ENCODE assay signal across 11 mouse cellular contexts in the genomic region with DNA sequence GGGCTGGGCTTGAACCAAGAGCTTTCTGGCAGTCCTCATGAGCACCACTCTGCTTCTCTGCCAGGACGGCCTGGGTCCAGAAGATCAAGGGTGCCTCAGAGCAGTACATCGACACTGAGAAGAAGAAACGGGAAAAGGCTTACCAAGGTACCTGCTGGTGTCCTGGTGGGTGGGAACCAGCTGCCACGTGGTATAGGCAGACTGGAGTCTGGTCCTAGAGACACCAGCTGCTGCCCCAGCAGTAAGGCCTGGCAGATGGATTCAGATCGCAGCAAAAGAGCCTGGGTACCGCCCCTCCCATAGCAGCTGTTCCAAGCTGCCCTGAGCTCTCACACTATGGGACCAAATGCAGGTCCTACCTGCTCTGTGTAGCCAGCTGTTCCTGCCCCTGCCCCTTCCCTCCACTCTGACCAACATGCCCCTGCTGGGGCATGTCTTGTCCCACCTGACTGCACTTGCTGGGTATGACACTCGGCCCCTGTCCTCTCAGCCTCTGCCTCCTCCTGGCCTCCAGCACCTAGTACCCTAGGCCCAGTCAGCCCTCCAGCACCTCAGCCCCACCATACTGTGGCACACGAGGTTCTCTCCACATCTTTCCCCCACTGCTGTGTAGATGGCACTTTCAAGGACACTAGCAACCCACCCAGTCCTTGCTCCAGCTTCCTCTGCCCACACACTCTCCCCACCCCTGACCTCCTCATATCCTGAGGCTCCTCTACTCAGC. TPM values are rescaled to one million over a fixed set of nuclear protein-coding genes. Genes with fewer than 3 reads are reported as not detected.
DNase-seq lines count a peak whose midpoint lies in the region; ATAC-seq and TF ChIP-seq lines count a peak whose summit lies in the region.
"Had no signal": no experiment of that assay in that cellular context is flagged by ENCODE, and none has a peak within 500 bp of the region (broad histone marks: within the 10 kb centered on the region; RNA-seq: fewer than 3 reads in every experiment).

No protein-coding gene starts in this region.

- H3K9me3 ChIP-seq in lung, embryonic 15.5 days: no peaks in the 10 kb centered on the region
- no peaks in the 10 kb centered on the region for H3K9me3 ChIP-seq in hindbrain, embryonic 12.5 days (replicated peaks)
- no peaks in the 10 kb centered on the region for H3K9me3 ChIP-seq in midbrain, embryonic 15.5 days
- H3K9me3 ChIP-seq: limb, embryonic 15.5 days had no signal

- H3K27me3 ChIP-seq in lung, embryonic 15.5 days: no peaks in the 10 kb centered on the region
- H3K27me3 ChIP-seq in hindbrain, embryonic 12.5 days: no peaks in the 10 kb centered on the region
- H3K27me3 ChIP-seq in midbrain, embryonic 15.5 days (replicated peaks): no peaks in the 10 kb centered on the region
- H3K27me3 ChIP-seq: limb, embryonic 15.5 days had no signal

- no peak for TF ChIP-seq POLR2A in lung, adult 2 months (IDR thresholded peaks at IDR 0.05; ENCODE audit: borderline replicate concordance, extremely low read depth, low read depth, low read length)

- H3K4me2 ChIP-seq in lung, embryonic 15.5 days: no peak overlapping the region
- H3K4me2 ChIP-seq in hindbrain, embryonic 12.5 days (replicated peaks): no peak overlapping the region
- H3K4me2 ChIP-seq in midbrain, embryonic 15.5 days: no peak overlapping the region
- H3K4me2 ChIP-seq: limb, embryonic 15.5 days had no signal

- 0 out of 2 replicates have a peak, but pooled peaks have one; percentile 29 for ATAC-seq in lung, embryonic 15.5 days (ENCODE audit: borderline replicate concordance, extremely low read depth, low FRiP score, low TSS enrichment)
- ATAC-seq in hindbrain, embryonic 12.5 days (ENCODE audit: low FRiP score): peak; percentile 67
- ATAC-seq in midbrain, embryonic 15.5 days (replicated peaks): peak; percentile 37; the same call in 1 of the 2 replicates

- no peak overlapping the region for H3K9ac ChIP-seq in lung, embryonic 15.5 days
- no peak overlapping the region for H3K9ac ChIP-seq in hindbrain, embryonic 12.5 days
- H3K9ac ChIP-seq in midbrain, embryonic 15.5 days: no peak overlapping the region
- H3K9ac ChIP-seq: limb, embryonic 15.5 days had no signal

- TF ChIP-seq CTCF in lung, adult 2 months (IDR thresholded peaks at IDR 0.05; ENCODE audit: insufficient read depth, low read length): no peak

- H3K36me3 ChIP-seq in lung, embryonic 15.5 days: peaks cover 27% of the 10 kb centered on the region
- H3K36me3 ChIP-seq in hindbrain, embryonic 12.5 days: peaks cover 34% of the 10 kb centered on the region
- H3K36me3 ChIP-seq in midbrain, embryonic 15.5 days (replicated peaks): peaks cover 9% of the 10 kb centered on the region; the same call in 1 of the 2 replicates

- peaks cover 7% of the 10 kb centered on the region for H3K4me1 ChIP-seq in lung, embryonic 15.5 days
- H3K4me1 ChIP-seq in lung, adult 2 months (ENCODE audit: control insufficient read depth, insufficient read depth, low read length): no peaks in the 10 kb centered on the region
- H3K4me1 ChIP-seq in hindbrain, embryonic 12.5 days: no peaks in the 10 kb centered on the region
- no peaks in the 10 kb centered on the region for H3K4me1 ChIP-seq in midbrain, embryonic 15.5 days
- H3K4me1 ChIP-seq: limb, embryonic 15.5 days had no signal

- H3K4me3 ChIP-seq in lung, embryonic 15.5 days: no peak overlapping the region
- no peak overlapping the region for H3K4me3 ChIP-seq in lung, adult 2 months (replicated peaks; ENCODE audit: extremely low read depth, low read depth, low read length)
- H3K4me3 ChIP-seq in hindbrain, embryonic 12.5 days: no peak overlapping the region
- no peak overlapping the region for H3K4me3 ChIP-seq in midbrain, embryonic 15.5 days
- H3K4me3 ChIP-seq: limb, embryonic 15.5 days had no signal

- no peak overlapping the region for H3K27ac ChIP-seq in lung, embryonic 15.5 days
- H3K27ac ChIP-seq in hindbrain, embryonic 12.5 days: no peak overlapping the region
- no peak overlapping the region for H3K27ac ChIP-seq in midbrain, embryonic 15.5 days
- H3K27ac ChIP-seq: limb, embryonic 15.5 days had no signal

- DNase-seq in cerebellum, postnatal 14 days: peak; percentile 48 to 67
- DNase-seq in cerebellum, postnatal 25 days: no peak
- no peak for DNase-seq in lung, adult 2 months
- DNase-seq in right cerebral cortex, adult 18-20 months: no peak
- no peak for DNase-seq in layer of hippocampus, adult 9-10 months (ENCODE audit: low spot score)
- DNase-seq: gastrocnemius, postnatal 10 days had no signal

- WGBS in lung, embryonic 15.5 days: 70% methylated on average over 8 of the region's 8 CpGs
- WGBS in lung, adult 2 months: 84% methylated on average over 8 of the region's 8 CpGs
- WGBS in hindbrain, embryonic 12.5 days: 71% methylated on average over 8 of the region's 8 CpGs
- WGBS in midbrain, embryonic 15.5 days: 67% methylated on average over 8 of the region's 8 CpGs

RNA-seq across cellular contexts. Expression of a gene that starts 29.2 kb away (rescaled TPM):
- polyA plus RNA-seq in lung, embryonic 15.5 days (2015; fragmentation: Nextera tagmentation; extraction: Ambion mirVana): 0.30 and 0.52 TPM in 2 replicates
- not detected in 2 replicates for polyA plus RNA-seq in lung, adult 2 months (2012; rRNA removed)
- 0.33 and 0.35 TPM in 2 replicates for polyA plus RNA-seq in hindbrain, embryonic 12.5 days (2016; fragmentation: Nextera tagmentation; extraction: Ambion mirVana)
- 1.0 and 1.3 TPM in 2 replicates for polyA plus RNA-seq in midbrain, embryonic 15.5 days (2015; fragmentation: Nextera tagmentation; extraction: Ambion mirVana)
- polyA plus RNA-seq: large intestine, adult 2 months had no signal

RNA-seq across cellular contexts. Expression of a gene that starts 59.8 kb away (rescaled TPM):
- 1.7 and 1.8 TPM in 2 replicates for polyA plus RNA-seq in lung, embryonic 15.5 days (2015; fragmentation: Nextera tagmentation; extraction: Ambion mirVana)
- 0.08 and 0.10 TPM in 2 replicates for polyA plus RNA-seq in lung, adult 2 months (2012; rRNA removed)
- 5.8 and 7.4 TPM in 2 replicates for polyA plus RNA-seq in hindbrain, embryonic 12.5 days (2016; fragmentation: Nextera tagmentation; extraction: Ambion mirVana)
- 12.9 and 13.8 TPM in 2 replicates for polyA plus RNA-seq in midbrain, embryonic 15.5 days (2015; fragmentation: Nextera tagmentation; extraction: Ambion mirVana)

Comparison
In these comparisons a context has a peak if more than half of its experiments do, and no peak if none do; other contexts are left out.
1. DNase-seq: peak in cerebellum, postnatal 14 days (2 of 2); none in cerebellum, postnatal 25 days (0 of 2), lung, adult 2 months (single experiment), right cerebral cortex, adult 18-20 months (single experiment) and layer of hippocampus, adult 9-10 months (single experiment).
2. Peak in every context shown above with its lines, with median percentiles within 50 percentile points of each other: ATAC-seq.